Mouse (Mus musculus): ENCODE data around the gene Ccser1. TPM values are rescaled to one million over a fixed set of nuclear protein-coding genes. Genes with fewer than 3 reads are reported as not detected.

Ccser1 gene
- polyA plus RNA-seq, 1 experiment from 2014 or later, result 26.2 TPM

DNA sequence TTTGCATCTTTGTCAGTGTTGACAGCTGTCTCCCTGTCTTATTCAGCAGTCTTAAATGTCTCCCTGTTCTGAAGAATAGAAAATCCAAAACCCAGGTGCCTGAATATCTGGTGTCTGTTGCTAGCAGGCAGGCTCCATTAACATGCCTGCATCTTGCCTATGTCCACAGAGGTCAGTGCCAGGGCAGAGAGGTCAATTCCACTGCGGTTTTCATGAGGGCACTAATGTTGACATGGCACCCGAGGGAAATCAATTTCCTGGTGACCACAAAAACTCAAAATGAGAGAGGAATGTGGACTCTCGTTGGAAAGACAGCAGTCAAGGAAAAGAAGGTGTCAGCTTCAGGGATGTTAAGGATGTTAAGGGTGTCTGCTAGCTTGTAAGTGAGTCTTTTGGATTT lies 983.7 kb downstream of the Ccser1 start:
- Histone ChIP-seq H3K36me3 (ENCODE audit: control insufficient read depth, insufficient read depth) (no peaks in the 10 kb centered on the region), H3K4me1 (replicated peaks; ENCODE audit: control insufficient read depth, insufficient read depth, low read length) (no peaks in the 10 kb centered on the region), H3K9me3 (ENCODE audit: control insufficient read depth, low read length) (no peaks in the 10 kb centered on the region), H3K4me3 (replicated peaks; ENCODE audit: low read length) (no peak overlapping the region), H3K27ac (ENCODE audit: low read length) (0 out of 2 replicates have a peak overlapping the region, but pooled peaks have one; percentile 2), H3K27me3 (replicated peaks; ENCODE audit: control insufficient read depth, insufficient read depth, low read length) (no peaks in the 10 kb centered on the region), H3K4me2 (ENCODE audit: low read length) (no peak overlapping the region), H3K9ac (replicated peaks; ENCODE audit: low read depth, low read length) (no peak overlapping the region)
- no peak for ATAC-seq
- 76% methylated on average over 3 of the region's 3 CpGs for WGBS

DNA sequence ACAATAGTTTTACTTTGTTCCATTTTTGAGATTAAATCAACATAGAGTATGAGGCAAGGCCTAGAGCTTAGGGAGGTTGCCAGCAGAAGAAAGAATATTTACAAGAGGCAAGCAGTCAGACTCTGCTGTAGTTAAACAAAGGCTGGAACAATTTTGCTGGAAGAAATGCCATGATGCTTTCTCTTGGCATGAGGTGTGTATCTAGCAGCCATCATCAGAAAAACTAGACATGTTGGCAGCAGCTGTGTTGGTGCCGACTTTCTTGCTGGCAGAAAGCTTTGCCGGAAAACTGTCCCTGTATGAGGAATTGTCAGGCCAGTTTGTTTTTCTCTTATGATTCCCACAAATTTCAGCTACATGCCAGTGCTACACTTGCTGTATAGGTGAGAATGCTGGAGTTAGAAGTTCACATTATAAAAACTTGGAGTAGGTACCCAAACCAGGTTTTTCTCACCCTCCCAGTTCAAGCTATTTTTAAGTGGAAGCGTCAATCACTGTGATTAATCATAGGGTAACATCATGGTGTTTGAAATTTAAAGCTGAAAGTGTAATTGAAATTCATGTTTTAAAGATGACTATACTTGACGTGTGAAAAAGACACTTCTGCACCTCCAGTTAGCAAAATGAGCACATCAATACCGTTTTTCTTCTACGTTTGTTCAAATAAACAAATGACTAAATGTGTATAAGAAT lies 1016.5 kb downstream of the Ccser1 start:
- Histone ChIP-seq H3K27ac (ENCODE audit: low read length) (peak overlapping the region; percentile 23; the same call in 1 of the 2 replicates), H3K4me2 (ENCODE audit: low read length) (no peak overlapping the region), H3K27me3 (replicated peaks; ENCODE audit: control insufficient read depth, insufficient read depth, low read length) (no peaks in the 10 kb centered on the region), H3K4me1 (replicated peaks; ENCODE audit: control insufficient read depth, insufficient read depth, low read length) (peaks cover 7% of the 10 kb centered on the region), H3K9ac (replicated peaks; ENCODE audit: low read depth, low read length) (no peak overlapping the region), H3K36me3 (ENCODE audit: control insufficient read depth, insufficient read depth) (no peaks in the 10 kb centered on the region), H3K4me3 (replicated peaks; ENCODE audit: low read length) (no peak overlapping the region), H3K9me3 (ENCODE audit: control insufficient read depth, low read length) (no peaks in the 10 kb centered on the region)
- WGBS, result 49% methylated on average over 6 of the region's 6 CpGs
- peak; percentile 87 for ATAC-seq

DNA sequence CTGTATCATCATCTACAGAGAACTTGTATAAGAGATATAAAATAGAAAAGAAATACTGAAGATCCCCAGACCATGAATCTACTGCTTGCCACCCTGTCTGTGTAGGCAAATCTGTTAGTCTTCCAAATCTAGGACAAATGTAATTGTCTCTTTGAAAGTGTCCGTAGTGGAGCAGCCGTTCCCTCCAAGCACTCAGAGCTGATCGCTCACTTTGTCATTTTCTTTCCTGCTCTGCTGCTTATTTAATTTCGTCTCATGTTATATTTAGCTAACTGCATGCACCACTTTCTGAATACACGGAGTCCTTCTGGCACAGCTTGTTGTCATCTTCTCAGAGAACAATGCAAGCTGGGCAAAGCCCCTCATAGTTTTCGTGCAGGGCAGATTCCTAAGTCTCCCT lies 1018.6 kb downstream of the Ccser1 start:
- no peak overlapping the region for H3K27ac ChIP-seq (ENCODE audit: low read length)
- H3K4me1 ChIP-seq (replicated peaks; ENCODE audit: control insufficient read depth, insufficient read depth, low read length), result peaks cover 7% of the 10 kb centered on the region
- H3K36me3 ChIP-seq (ENCODE audit: control insufficient read depth, insufficient read depth), result no peaks in the 10 kb centered on the region
- no peak for ATAC-seq
- WGBS, result 64% methylated on average over 6 of the region's 6 CpGs
- H3K9me3 ChIP-seq (ENCODE audit: control insufficient read depth, low read length), result no peaks in the 10 kb centered on the region
- no peak overlapping the region for H3K4me3 ChIP-seq (replicated peaks; ENCODE audit: low read length)
- H3K9ac ChIP-seq (replicated peaks; ENCODE audit: low read depth, low read length), result no peak overlapping the region
- H3K27me3 ChIP-seq (replicated peaks; ENCODE audit: control insufficient read depth, insufficient read depth, low read length), result no peaks in the 10 kb centered on the region
- no peak overlapping the region for H3K4me2 ChIP-seq (ENCODE audit: low read length)

DNA sequence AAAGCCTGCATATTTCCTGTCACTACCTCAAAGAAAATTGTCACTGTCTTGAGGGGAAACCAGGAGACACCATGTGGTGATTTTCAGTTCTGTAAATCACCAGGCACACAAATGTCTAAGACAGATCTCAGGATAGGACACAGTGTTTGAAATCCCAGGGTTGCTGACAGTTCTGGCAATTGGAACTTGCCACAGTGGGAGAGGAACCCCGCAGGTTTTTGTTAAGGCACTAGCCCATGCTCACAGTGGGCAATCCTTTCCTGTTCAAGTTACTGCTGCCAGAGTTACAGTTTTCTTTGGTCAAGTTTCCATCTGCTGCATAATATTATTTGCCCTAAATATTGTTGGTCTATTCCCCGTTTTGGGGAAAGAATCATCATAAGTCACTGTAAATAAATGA lies 1024.9 kb downstream of the Ccser1 start:
- Histone ChIP-seq H3K27ac (ENCODE audit: low read length) (no peak overlapping the region), H3K36me3 (ENCODE audit: control insufficient read depth, insufficient read depth) (no peaks in the 10 kb centered on the region), H3K4me3 (replicated peaks; ENCODE audit: low read length) (no peak overlapping the region), H3K9me3 (ENCODE audit: control insufficient read depth, low read length) (no peaks in the 10 kb centered on the region), H3K27me3 (replicated peaks; ENCODE audit: control insufficient read depth, insufficient read depth, low read length) (no peaks in the 10 kb centered on the region), H3K9ac (replicated peaks; ENCODE audit: low read depth, low read length) (no peak overlapping the region), H3K4me2 (ENCODE audit: low read length) (no peak overlapping the region), H3K4me1 (replicated peaks; ENCODE audit: control insufficient read depth, insufficient read depth, low read length) (no peaks in the 10 kb centered on the region)
- 30% methylated on average over 2 of the region's 2 CpGs for WGBS
- no peak for ATAC-seq

DNA sequence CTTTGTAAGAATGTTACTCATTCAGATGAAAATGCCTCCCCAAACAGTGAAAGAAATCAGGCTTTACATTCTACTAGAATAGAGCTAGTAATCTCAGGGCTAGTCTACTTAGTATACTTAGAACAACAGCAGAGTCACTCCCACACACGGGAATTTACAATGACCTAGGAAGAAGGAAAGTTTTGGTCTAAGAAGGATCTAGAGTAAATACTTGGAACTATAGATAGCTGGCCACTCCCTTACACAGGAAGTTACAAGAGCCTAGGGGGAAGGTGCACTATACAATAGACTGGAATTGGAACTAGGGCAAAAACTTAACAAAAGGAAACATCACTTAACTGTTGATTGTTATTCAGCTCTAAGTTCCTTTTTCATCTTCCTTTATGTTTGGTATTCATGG lies 1041.7 kb downstream of the Ccser1 start:
- Histone ChIP-seq H3K4me2 (ENCODE audit: low read length) (no peak overlapping the region), H3K4me1 (replicated peaks; ENCODE audit: control insufficient read depth, insufficient read depth, low read length) (no peaks in the 10 kb centered on the region), H3K4me3 (replicated peaks; ENCODE audit: low read length) (no peak overlapping the region), H3K27me3 (replicated peaks; ENCODE audit: control insufficient read depth, insufficient read depth, low read length) (no peaks in the 10 kb centered on the region), H3K36me3 (ENCODE audit: control insufficient read depth, insufficient read depth) (no peaks in the 10 kb centered on the region), H3K9me3 (ENCODE audit: control insufficient read depth, low read length) (no peaks in the 10 kb centered on the region), H3K9ac (replicated peaks; ENCODE audit: low read depth, low read length) (no peak overlapping the region), H3K27ac (ENCODE audit: low read length) (no peak overlapping the region)
- WGBS, result 34% methylated on average over 1 of the region's 1 CpGs
- no peak for ATAC-seq

DNA sequence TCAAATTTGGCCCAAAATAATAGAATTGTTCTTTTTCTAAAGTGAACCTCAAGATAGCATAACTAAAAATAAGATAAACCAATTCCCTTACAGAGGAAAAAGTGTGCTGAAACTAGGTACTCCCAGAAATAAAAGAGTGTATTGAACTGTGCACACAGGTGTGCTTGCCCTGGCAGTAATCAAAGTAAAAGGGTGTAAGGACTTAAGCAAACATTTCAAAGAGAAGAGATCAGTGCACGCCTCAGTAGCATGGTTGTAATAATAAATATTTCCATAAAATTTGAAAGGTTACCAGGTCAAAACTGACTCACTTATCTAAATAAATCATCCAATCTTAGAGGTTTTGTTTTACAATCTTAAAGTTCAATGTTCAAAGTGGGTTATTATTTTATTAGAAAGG lies 1083.8 kb downstream of the Ccser1 start:
- no peak overlapping the region for H3K4me3 ChIP-seq (replicated peaks; ENCODE audit: low read length)
- ATAC-seq, result no peak
- no peaks in the 10 kb centered on the region for H3K9me3 ChIP-seq (ENCODE audit: control insufficient read depth, low read length)
- no peak overlapping the region for H3K4me2 ChIP-seq (ENCODE audit: low read length)
- no peaks in the 10 kb centered on the region for H3K27me3 ChIP-seq (replicated peaks; ENCODE audit: control insufficient read depth, insufficient read depth, low read length)
- no peaks in the 10 kb centered on the region for H3K36me3 ChIP-seq (ENCODE audit: control insufficient read depth, insufficient read depth)
- WGBS, result 83% methylated on average over 1 of the region's 1 CpGs
- H3K4me1 ChIP-seq (replicated peaks; ENCODE audit: control insufficient read depth, insufficient read depth, low read length), result no peaks in the 10 kb centered on the region
- H3K27ac ChIP-seq (ENCODE audit: low read length), result no peak overlapping the region
- H3K9ac ChIP-seq (replicated peaks; ENCODE audit: low read depth, low read length), result no peak overlapping the region

DNA sequence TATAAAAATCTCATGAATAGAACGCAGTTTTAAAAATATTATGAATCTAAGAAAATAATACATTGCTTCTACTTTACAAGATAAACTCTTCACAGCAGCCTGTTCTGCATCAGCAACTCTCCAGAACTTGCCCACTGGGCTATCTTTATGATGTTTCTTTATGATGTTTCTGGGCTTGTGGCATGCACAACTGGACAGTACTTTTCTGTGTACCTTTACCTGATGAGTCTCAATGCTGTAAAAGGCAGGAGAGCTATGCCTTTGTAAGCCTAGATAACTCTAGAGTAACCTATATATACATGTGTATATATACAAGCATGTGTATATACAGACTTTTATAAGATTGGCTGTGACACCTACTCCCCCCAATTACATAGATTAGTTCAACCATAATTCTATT lies 1084.4 kb downstream of the Ccser1 start:
- no peak overlapping the region for H3K4me3 ChIP-seq (replicated peaks; ENCODE audit: low read length)
- H3K9ac ChIP-seq (replicated peaks; ENCODE audit: low read depth, low read length), result no peak overlapping the region
- no peak overlapping the region for H3K4me2 ChIP-seq (ENCODE audit: low read length)
- 89% methylated on average over 1 of the region's 1 CpGs for WGBS
- no peaks in the 10 kb centered on the region for H3K4me1 ChIP-seq (replicated peaks; ENCODE audit: control insufficient read depth, insufficient read depth, low read length)
- H3K27ac ChIP-seq (ENCODE audit: low read length), result no peak overlapping the region
- no peaks in the 10 kb centered on the region for H3K36me3 ChIP-seq (ENCODE audit: control insufficient read depth, insufficient read depth)
- H3K27me3 ChIP-seq (replicated peaks; ENCODE audit: control insufficient read depth, insufficient read depth, low read length), result no peaks in the 10 kb centered on the region
- ATAC-seq, result no peak
- no peaks in the 10 kb centered on the region for H3K9me3 ChIP-seq (ENCODE audit: control insufficient read depth, low read length)

DNA sequence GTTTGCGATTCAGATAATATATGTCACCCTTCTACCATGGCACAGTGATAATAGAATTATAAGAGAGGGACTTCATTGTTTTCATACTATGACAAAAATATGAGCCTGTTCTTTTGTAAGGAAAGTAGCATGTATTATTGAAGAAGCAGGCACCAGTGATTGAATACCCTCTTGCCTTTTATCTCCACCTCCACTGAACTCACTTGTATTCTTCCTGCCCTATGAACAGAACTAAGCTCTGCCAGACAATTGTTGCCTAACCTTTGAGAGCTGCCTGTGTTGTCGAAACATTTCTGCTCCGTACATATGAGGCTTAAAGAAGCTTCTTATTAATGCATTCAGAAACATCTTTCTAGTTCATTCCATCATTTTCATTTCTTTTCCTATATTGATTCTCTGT lies 1101.1 kb downstream of the Ccser1 start:
- no peaks in the 10 kb centered on the region for H3K4me1 ChIP-seq (replicated peaks; ENCODE audit: control insufficient read depth, insufficient read depth, low read length)
- no peaks in the 10 kb centered on the region for H3K27me3 ChIP-seq (replicated peaks; ENCODE audit: control insufficient read depth, insufficient read depth, low read length)
- WGBS, result 64% methylated on average over 3 of the region's 3 CpGs
- no peak overlapping the region for H3K27ac ChIP-seq (ENCODE audit: low read length)
- ATAC-seq, result no peak
- H3K9ac ChIP-seq (replicated peaks; ENCODE audit: low read depth, low read length), result no peak overlapping the region
- H3K4me2 ChIP-seq (ENCODE audit: low read length), result no peak overlapping the region
- no peak overlapping the region for H3K4me3 ChIP-seq (replicated peaks; ENCODE audit: low read length)
- H3K9me3 ChIP-seq (ENCODE audit: control insufficient read depth, low read length), result no peaks in the 10 kb centered on the region
- H3K36me3 ChIP-seq (ENCODE audit: control insufficient read depth, insufficient read depth), result no peaks in the 10 kb centered on the region

DNA sequence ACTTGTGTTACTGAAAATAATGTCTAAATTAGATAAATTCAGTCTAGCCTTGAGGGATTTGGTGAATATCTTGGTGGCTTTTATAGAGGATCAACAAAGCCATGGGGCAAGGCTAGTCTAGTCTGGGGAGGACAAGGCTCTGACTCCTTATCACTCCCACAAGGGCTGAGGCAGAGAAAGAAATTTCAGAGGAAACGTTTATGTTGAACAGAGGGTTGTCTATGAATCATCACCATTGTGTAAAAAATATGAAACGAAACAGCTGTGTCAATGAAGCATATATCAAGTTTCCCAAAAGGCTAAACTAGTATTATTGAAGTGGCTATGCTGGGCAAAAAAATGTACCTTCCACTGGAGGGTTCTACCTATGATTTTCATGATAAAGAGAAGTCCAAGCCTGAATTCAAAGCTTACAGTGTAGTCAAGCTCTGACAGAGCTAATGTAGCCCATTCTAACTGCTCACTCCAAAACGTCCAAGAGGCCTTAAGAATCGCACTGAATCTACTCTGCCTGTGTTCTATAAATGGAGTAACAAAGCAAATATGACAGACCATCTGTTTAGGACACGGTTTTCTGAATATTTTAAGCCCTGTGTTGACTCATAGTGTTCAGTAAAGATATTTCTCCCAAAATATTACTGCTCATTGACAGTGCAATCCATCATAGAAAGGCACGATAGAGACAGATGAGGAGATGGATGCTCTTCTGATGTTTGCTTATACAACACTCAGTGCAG lies 1121.6 kb downstream of the Ccser1 start:
- H3K4me2 ChIP-seq (ENCODE audit: low read length), result no peak overlapping the region
- WGBS, result 71% methylated on average over 6 of the region's 6 CpGs
- no peak overlapping the region for H3K4me3 ChIP-seq (replicated peaks; ENCODE audit: low read length)
- H3K9ac ChIP-seq (replicated peaks; ENCODE audit: low read depth, low read length), result no peak overlapping the region
- H3K27ac ChIP-seq (ENCODE audit: low read length), result no peak overlapping the region
- H3K27me3 ChIP-seq (replicated peaks; ENCODE audit: control insufficient read depth, insufficient read depth, low read length), result no peaks in the 10 kb centered on the region
- H3K9me3 ChIP-seq (ENCODE audit: control insufficient read depth, low read length), result no peaks in the 10 kb centered on the region; the same call in 1 of the 2 replicates
- H3K4me1 ChIP-seq (replicated peaks; ENCODE audit: control insufficient read depth, insufficient read depth, low read length), result no peaks in the 10 kb centered on the region
- no peaks in the 10 kb centered on the region for H3K36me3 ChIP-seq (ENCODE audit: control insufficient read depth, insufficient read depth)
- ATAC-seq, result no peak
